Mouse (Mus musculus) embryonic facial prominence, embryonic 10.5 days (tissue): Measurements from ENCODE around the gene Uevld. TPM values are rescaled to one million over a fixed set of nuclear protein-coding genes. Genes with fewer than 3 reads are reported as not detected.

Experiments used
- DNase-seq: peaks from one replicate; pipeline ENCODE4 v3.0.0-alpha.2; 2017; ENCODE audit warnings: low spot score
- H3K27ac ChIP-seq: fragments of 300-500 bp; sonication (generic); replicated peaks from 2 replicates; pipeline ENCODE4 v1.5.1; 2016; ENCODE audit warnings: mild to moderate bottlenecking
- H3K27me3 ChIP-seq: fragments of 300-500 bp; sonication (generic); replicated peaks from 2 replicates; pipeline ENCODE4 v1.6.1; 2016; ENCODE audit warnings: low read depth, mild to moderate bottlenecking; ENCODE audit not compliant: poor library complexity, severe bottlenecking
- H3K36me3 ChIP-seq: fragments of 300-500 bp; sonication (generic); replicated peaks from 2 replicates; pipeline ENCODE4 v1.6.1; 2016; ENCODE audit warnings: mild to moderate bottlenecking, moderate library complexity
- H3K4me1 ChIP-seq: fragments of 300-500 bp; sonication (generic); 2 replicates; pipeline ENCODE4 v1.6.1; 2016
- H3K4me3 ChIP-seq: fragments of 300-500 bp; sonication (generic); 2 replicates; pipeline ENCODE4 v1.5.1; 2016; ENCODE audit warnings: mild to moderate bottlenecking, moderate library complexity
- H3K9me3 ChIP-seq: fragments of 300-500 bp; sonication (generic); 2 replicates; pipeline ENCODE4 v1.6.1; 2016; ENCODE audit warnings: mild to moderate bottlenecking
- WGBS: fragments of 180-500 bp; shearing (Covaris S2); methylation state at CpG from one replicate; pipeline ENCODE4 v1.1.7; 2016; 5-methylcytosine and 5-hydroxymethylcytosine counted together
- polyA plus RNA-seq: library from polyadenylated mRNA; unstranded; fragments of >200 nt; fragmentation: Nextera tagmentation; extraction: Ambion mirVana; gene quantifications from 2 replicates; pipeline ENCODE4 v1.2.1, GENCODE M21; 2016

The Uevld gene
- polyA plus RNA-seq, 1 experiment from 2014 or later, result 12.7 TPM

DNA sequence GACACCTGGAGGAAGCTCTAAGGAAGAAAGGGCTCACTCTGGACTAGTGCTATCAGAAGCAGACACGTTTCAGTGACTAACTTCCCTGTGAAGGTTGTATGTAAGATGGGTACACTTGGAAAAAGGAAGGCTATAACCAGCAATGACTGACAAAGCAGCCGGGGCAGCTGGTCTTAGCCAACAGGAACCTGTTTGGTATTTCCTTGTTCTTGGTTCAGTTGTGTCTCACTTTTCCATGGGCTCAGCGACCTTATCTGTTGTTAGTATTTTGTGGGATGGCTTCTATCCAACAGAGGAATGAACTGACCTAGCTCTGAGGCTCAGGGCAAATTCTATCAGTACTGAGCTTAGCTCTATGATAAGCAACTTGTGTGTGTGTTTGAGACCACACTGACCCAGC is 2.7 kb upstream of the Uevld start:
- H3K9me3 ChIP-seq, result no peaks in the 10 kb centered on the region
- 70% methylated on average over 3 of the region's 3 CpGs for whole genome bisulfite sequencing

DNA sequence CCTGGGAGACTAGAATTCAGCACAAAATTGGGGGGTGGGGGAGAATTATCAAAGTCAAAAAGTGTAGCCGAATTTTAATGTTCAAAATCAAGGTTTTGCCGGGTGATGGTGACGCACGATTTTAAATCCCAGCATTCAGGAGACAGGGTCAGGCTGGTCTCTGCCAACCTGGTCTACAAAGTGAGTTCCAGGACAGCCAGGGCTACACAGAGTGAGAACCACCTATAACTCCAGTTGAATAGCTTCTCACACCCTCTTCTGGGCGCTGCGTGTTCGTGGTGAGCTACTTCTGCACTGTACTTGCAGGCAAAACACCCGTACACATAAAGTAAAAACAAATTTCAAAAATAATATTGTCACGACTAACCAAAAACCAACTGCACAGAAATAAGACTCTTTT is 526 bp upstream of the Uevld start:
- no peaks in the 10 kb centered on the region for H3K9me3 ChIP-seq
- H3K27ac ChIP-seq, result peak overlapping the region; percentile 83; the same call in 1 of the 2 replicates
- DNase-seq, result no peak
- peaks cover 17% of the 10 kb centered on the region for H3K27me3 ChIP-seq
- H3K36me3 ChIP-seq, result peaks cover 18% of the 10 kb centered on the region
- H3K4me3 ChIP-seq, result peak overlapping the region; percentile 88
- 18% methylated on average over 9 of the region's 9 CpGs for WGBS
- H3K4me1 ChIP-seq, result peaks cover 15% of the 10 kb centered on the region

More for the DNA sequence above, 2.7 kb upstream of the Uevld start:
- Histone ChIP-seq H3K4me3 (no peak overlapping the region), H3K4me1 (peaks cover 15% of the 10 kb centered on the region), H3K27ac (no peak overlapping the region), H3K36me3 (no peaks in the 10 kb centered on the region), H3K27me3 (peaks cover 17% of the 10 kb centered on the region)
- DNase-seq, result no peak

DNA sequence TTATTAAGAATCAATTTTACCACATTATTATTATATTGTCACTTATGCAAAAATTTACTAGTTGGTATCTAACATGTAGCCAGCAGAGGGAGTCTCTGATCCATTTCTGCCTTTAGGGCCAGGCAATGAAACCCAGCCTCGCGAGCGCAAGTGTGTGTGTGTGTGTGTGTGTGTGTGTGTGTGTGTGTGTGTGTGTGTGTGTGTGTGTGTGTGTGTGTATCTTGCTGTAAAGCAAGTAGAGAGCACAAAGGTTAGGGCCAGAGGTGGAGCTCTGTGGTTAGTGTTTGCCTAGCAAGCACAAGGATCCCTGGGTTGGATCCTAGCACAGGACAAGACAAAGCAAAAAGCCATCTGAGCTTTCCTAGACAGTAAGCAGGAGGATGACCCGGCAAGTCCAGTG is 22.5 kb downstream of the Uevld start:
- H3K27ac ChIP-seq, result no peak overlapping the region
- no peaks in the 10 kb centered on the region for H3K27me3 ChIP-seq
- H3K36me3 ChIP-seq, result peaks cover 81% of the 10 kb centered on the region
- no peaks in the 10 kb centered on the region for H3K9me3 ChIP-seq
- peak; percentile 37 for DNase-seq
- H3K4me1 ChIP-seq, result no peaks in the 10 kb centered on the region
- 73% methylated on average over 4 of the region's 4 CpGs for WGBS
- no peak overlapping the region for H3K4me3 ChIP-seq

DNA sequence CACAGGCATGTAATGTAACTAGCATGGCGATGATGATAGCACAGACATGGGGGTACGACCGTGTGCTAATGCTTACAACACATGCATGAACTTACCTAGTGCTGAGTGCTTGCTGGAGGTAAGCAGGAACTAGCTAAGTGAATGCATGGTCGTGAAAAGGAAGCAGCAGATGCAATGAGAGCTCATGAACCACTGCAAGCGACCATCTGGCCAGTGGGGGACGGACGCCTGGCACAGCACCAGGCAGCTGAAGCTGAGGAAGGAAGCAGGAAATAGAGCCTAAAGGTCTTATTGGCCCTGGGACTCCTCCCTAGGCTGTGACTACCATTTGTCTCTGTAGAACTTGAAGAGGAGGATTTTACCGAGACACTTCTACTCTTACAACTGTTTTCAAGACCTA is 23.5 kb downstream of the Uevld start:
- WGBS, result 92% methylated on average over 8 of the region's 8 CpGs
- no peak for DNase-seq
- Histone ChIP-seq H3K4me3 (no peak overlapping the region), H3K36me3 (peaks cover 78% of the 10 kb centered on the region), H3K4me1 (no peaks in the 10 kb centered on the region), H3K9me3 (no peaks in the 10 kb centered on the region), H3K27me3 (no peaks in the 10 kb centered on the region), H3K27ac (no peak overlapping the region)

DNA sequence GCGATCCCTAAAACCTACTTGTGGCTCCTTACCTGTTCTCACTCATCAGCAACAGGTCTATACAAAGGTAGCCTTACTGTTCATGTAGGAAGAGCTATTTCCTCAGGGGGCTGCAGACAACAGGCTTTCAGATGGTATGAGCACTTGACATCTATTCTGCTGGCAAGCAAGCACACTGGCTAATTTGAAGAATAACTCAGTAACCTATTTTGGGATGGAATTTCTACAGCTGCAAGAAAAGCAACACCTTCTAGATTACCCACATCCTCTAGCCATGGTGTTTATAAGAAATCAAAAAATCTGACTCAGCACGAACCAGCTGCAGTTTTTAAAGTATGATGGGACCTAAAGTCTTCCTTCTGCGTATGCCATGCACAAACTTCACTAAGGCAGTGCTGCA is 27.0 kb downstream of the Uevld start:
- Histone ChIP-seq H3K27ac (no peak overlapping the region), H3K9me3 (no peaks in the 10 kb centered on the region), H3K27me3 (no peaks in the 10 kb centered on the region), H3K36me3 (peaks cover 68% of the 10 kb centered on the region), H3K4me3 (no peak overlapping the region), H3K4me1 (no peaks in the 10 kb centered on the region)
- WGBS, result 91% methylated on average over 3 of the region's 3 CpGs
- no peak for DNase-seq

DNA sequence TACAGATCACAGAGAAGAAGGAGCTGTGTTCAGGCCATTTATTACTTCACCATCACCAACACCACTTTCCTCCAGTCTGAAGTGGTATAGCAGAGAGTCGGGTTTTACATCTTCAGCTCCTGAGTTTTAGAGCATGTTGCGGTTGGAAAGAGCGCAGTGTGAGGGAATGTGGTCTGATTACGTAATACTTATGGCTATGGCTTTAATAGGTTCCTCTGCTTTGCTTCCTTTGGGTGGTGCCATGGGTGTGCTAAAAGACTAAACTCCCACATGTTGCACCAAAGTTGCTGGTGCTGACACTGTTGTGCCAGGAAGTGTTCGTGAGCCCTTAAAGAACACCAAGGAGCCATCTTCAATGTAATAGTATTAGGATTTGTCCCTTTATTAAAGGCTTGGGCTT is 30.0 kb downstream of the Uevld start:
- DNase-seq, result no peak

DNA sequence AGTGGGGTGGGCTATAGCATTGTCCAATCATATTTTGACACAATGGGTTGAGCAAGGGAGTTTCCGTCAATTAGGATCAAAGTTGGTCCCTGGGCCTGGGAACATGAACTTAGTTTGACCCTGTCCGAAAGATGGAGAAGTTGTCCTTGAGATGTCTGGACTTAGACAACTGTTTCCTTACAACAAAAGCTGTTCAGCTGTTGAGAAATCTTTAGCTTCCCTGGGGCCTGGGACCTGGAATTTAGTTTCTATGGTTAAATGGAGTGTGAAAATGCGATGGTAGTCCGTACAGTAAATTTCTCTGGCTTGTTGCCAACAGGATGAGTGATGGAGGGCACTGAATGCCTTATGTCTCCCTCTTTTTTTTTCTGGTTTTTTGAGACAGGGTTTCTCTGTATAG is 36.3 kb downstream of the Uevld start:
- no peak overlapping the region for H3K4me3 ChIP-seq
- WGBS, result 86% methylated on average over 4 of the region's 4 CpGs
- H3K9me3 ChIP-seq, result no peaks in the 10 kb centered on the region
- DNase-seq, result no peak
- H3K27me3 ChIP-seq, result no peaks in the 10 kb centered on the region
- H3K4me1 ChIP-seq, result peaks cover 22% of the 10 kb centered on the region
- H3K36me3 ChIP-seq, result peaks cover 10% of the 10 kb centered on the region
- no peak overlapping the region for H3K27ac ChIP-seq

More for the DNA sequence above, 30.0 kb downstream of the Uevld start:
- no peaks in the 10 kb centered on the region for H3K4me1 ChIP-seq
- WGBS, result 94% methylated on average over 5 of the region's 5 CpGs
- H3K27ac ChIP-seq, result no peak overlapping the region
- H3K36me3 ChIP-seq, result peaks cover 40% of the 10 kb centered on the region
- no peak overlapping the region for H3K4me3 ChIP-seq
- no peaks in the 10 kb centered on the region for H3K9me3 ChIP-seq
- H3K27me3 ChIP-seq, result no peaks in the 10 kb centered on the region

DNA sequence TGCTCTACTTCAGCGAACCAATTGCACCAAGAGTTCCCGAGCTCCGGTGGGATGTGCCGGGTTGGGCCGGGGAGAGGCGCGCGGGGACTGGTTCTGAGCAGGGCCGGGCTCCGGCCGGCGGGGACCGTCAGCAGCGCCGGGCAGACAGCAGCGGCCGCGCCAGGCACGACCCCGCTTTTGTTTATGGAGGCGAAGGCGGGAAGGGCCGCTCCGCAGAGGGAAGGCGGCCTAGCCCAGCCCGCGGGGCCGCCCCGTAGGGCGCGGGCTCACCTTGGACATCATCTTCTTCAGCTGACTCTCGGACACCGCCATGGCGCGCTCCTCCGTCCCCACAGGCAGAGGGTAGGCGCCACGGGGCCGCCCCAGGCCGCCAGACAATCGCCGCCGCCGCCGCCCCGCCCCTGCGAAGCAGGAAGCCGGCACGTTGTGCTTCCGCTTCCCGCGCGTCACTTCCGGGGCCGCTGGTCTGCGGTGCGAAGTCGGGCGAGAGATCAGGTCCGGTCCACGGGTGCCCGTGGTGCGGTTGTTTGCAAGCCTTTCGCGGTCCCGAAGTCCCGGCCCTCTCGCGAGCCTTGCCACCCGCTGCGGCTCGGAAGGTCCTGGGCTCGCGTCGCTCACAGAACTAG is 38.7 kb downstream of the Uevld start, which contains the start of gene Tsg101:
Gene Tsg101, minus strand, starts transcription at position 419 of the 626 bp plus-strand sequence.
- peak within 1 kb of the TSS; percentile 90 for H3K4me3 ChIP-seq
- WGBS, result under 1% methylated on average over 75 of the region's 75 CpGs
- no peaks in the 10 kb centered on the region for H3K27me3 ChIP-seq
- H3K27ac ChIP-seq, result peak within 1 kb of the TSS; percentile 99
- no peaks in the 10 kb centered on the region for H3K9me3 ChIP-seq
- peaks cover 29% of the 10 kb centered on the region for H3K4me1 ChIP-seq
- DNase-seq, result peak; percentile 95
- H3K36me3 ChIP-seq, result peaks cover 30% of the 10 kb centered on the region

DNA sequence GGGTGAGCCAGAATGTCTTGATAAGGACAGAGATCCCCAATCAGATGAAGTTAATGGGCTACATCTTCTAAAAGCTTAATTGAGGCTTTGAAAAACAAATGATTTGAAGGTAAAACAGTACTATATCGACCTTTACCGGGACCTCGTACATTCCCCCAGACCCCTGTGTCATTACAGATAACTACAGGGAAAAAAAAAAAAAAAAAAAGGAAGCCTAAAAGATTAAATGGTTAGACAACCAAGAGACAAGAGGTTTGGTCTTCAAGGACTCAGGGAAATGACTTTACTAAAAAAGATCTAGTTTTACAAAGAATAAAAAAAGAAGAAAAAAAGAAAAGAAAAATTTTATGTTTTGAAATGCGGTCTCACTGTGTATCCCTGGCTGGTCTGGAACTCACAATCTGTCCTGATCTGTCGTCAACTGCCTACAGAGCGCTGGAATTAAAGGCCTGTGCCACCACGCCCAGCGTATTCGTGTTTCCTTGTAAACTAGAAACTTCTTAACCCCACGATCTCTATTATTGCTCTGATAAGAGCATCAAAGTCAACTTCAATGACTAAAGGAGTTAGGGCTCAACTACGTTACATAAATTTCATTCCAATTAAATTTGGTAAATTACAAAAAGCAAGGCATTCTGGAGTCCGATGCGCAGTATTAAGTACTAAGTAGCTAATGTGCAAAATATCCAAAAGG is 39.5 kb downstream of the Uevld start:
- DNase-seq, result peak; percentile 42
- Histone ChIP-seq H3K36me3 (peaks cover 38% of the 10 kb centered on the region), H3K4me1 (peaks cover 29% of the 10 kb centered on the region), H3K4me3 (peak overlapping the region; percentile 90), H3K27ac (peak overlapping the region; percentile 99), H3K9me3 (no peaks in the 10 kb centered on the region), H3K27me3 (no peaks in the 10 kb centered on the region)
- 21% methylated on average over 13 of the region's 13 CpGs for WGBS

DNA sequence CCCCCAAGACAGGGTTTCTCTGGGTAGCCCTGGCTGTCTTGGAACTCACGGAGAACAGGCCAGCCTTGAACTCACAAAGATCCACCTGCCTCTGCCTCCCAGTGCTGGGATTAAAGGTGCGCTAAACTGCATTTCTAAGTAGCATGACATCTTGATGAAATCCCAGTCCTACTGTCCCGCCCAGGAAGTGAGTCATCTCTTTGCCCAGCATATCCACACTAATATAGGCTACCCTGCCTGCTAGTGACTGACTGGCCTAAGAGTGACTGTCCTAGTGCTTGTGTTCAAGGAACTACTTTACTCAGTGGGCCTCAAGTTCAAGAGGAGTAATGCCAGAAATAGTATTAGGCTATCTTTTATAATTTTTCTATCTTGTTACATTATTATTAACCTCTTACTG is 42.0 kb downstream of the Uevld start:
- no peaks in the 10 kb centered on the region for H3K9me3 ChIP-seq
- 90% methylated on average over 3 of the region's 3 CpGs for WGBS
- no peaks in the 10 kb centered on the region for H3K27me3 ChIP-seq
- no peak overlapping the region for H3K4me3 ChIP-seq
- H3K27ac ChIP-seq, result no peak overlapping the region
- H3K36me3 ChIP-seq, result peaks cover 62% of the 10 kb centered on the region
- no peak for DNase-seq
- peaks cover 29% of the 10 kb centered on the region for H3K4me1 ChIP-seq

DNA sequence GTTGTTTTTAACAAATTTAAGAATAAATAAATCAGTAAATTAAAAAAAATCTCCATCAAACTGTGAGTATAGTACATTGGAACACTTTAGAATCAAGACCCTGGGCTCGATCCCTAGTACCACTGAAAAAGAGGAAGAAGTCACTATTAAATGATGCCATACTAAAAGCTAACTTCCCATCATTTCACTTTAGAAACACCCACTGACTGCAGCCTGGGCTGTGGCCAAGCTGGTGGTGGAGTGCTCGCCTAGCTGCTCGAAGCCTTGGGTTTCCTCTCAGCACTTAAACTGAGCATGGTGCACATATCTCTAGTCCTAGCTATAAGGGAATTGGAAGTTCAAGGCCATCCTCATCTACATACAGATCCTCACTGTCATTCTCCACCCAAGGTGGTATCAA is 47.1 kb downstream of the Uevld start:
- peaks cover 100% of the 10 kb centered on the region for H3K36me3 ChIP-seq
- 96% methylated on average over 3 of the region's 3 CpGs for WGBS
- H3K4me3 ChIP-seq, result no peak overlapping the region
- H3K9me3 ChIP-seq, result no peaks in the 10 kb centered on the region
- H3K27ac ChIP-seq, result no peak overlapping the region
- H3K4me1 ChIP-seq, result 0 out of 2 replicates have a peak, but pooled peaks cover under 1% of the 10 kb centered on the region
- no peak for DNase-seq
- H3K27me3 ChIP-seq, result no peaks in the 10 kb centered on the region

DNA sequence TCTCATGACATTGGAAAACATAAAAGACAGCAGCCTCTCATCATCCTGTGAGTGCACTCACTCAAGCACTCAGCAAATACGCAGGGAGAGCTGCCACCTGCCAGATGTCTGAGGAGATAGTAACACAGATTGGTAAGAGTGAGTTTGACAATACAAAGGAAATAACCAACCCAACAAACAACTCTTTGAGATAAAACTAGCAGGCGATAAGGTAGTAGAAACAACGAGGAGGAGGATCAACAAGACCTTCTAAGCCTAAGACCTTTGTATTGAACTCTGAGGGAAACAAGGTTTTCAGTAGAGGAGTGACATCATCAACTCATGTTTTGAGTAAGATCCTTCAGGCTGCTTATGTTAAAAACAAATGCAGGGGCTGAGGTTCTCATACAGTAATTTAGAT is 59.0 kb downstream of the Uevld start:
- Histone ChIP-seq H3K27me3 (no peaks in the 10 kb centered on the region), H3K4me3 (no peak overlapping the region), H3K27ac (no peak overlapping the region), H3K4me1 (no peaks in the 10 kb centered on the region), H3K9me3 (no peaks in the 10 kb centered on the region), H3K36me3 (peaks cover 100% of the 10 kb centered on the region)
- 91% methylated on average over 3 of the region's 3 CpGs for WGBS
- no peak for DNase-seq

DNA sequence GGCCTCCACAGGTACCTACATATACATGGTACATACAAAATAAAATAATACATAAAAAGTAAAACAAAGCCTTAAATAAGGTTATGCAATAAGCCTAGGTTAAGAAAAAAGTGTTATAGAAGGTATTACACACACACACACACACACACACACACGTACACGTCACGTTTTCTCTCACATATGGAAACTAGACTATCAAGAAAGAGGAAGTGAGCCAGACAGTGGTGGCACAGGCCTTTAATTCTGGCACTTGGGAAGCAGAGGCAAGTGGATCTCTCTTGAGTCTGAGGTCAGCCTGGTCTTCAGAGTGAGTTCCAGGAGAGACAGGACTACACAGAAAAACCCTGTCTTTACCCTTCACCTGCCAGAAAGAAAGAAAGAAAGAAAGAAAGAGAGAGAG is 62.8 kb downstream of the Uevld start:
- H3K27me3 ChIP-seq, result no peaks in the 10 kb centered on the region
- peaks cover 100% of the 10 kb centered on the region for H3K36me3 ChIP-seq
- H3K4me3 ChIP-seq, result no peak overlapping the region
- H3K27ac ChIP-seq, result no peak overlapping the region
- WGBS, result 95% methylated on average over 3 of the region's 3 CpGs
- H3K9me3 ChIP-seq, result no peaks in the 10 kb centered on the region
- no peak for DNase-seq
- no peaks in the 10 kb centered on the region for H3K4me1 ChIP-seq
